Mouse (Mus musculus) liver, adult 2 months (tissue): ENCODE measurements around the gene Map1b. TPM values are rescaled to one million over a fixed set of nuclear protein-coding genes. Genes with fewer than 3 reads are reported as not detected.

Source experiments
- DNase-seq: peaks from one replicate; pipeline ENCODE4 v3.0.0-alpha.2; 2011; ENCODE audit warnings: low read depth, low spot score; ENCODE audit errors: extremely low read depth
- H3K27ac ChIP-seq: fragments of 200-500 bp; replicated peaks from 2 replicates; pipeline ENCODE4 v1.5.1; 2012; ENCODE audit warnings: low read depth, mild to moderate bottlenecking, control low read depth, inconsistent platforms, low read length; ENCODE audit not compliant: insufficient read depth
- H3K27me3 ChIP-seq: fragments of 200-500 bp; 2 replicates; pipeline ENCODE4 v1.6.1; 2012; ENCODE audit warnings: mild to moderate bottlenecking, moderate library complexity, low read length, inconsistent platforms; ENCODE audit not compliant: control insufficient read depth, insufficient read depth
- H3K36me3 ChIP-seq: fragments of 200-500 bp; 2 replicates; pipeline ENCODE4 v1.6.1; 2012; ENCODE audit warnings: low read length, inconsistent platforms; ENCODE audit not compliant: control insufficient read depth, insufficient read depth
- H3K4me1 ChIP-seq: fragments of 200-500 bp; 2 replicates; pipeline ENCODE4 v1.6.1; 2011; ENCODE audit warnings: low read length; ENCODE audit not compliant: control insufficient read depth, insufficient read depth
- H3K4me3 ChIP-seq: fragments of 200-500 bp; 2 replicates; pipeline ENCODE4 v1.5.1; 2011; ENCODE audit warnings: low read depth, mild to moderate bottlenecking, control low read depth, low read length, moderate library complexity; ENCODE audit not compliant: insufficient read depth
- H3K79me2 ChIP-seq: fragments of 200-500 bp; 2 replicates; pipeline ENCODE4 v1.6.1; 2012; ENCODE audit warnings: inconsistent platforms, mild to moderate bottlenecking, low read length, moderate library complexity; ENCODE audit not compliant: control insufficient read depth, insufficient read depth
- H3K9ac ChIP-seq: fragments of 200-500 bp; 2 replicates; pipeline ENCODE4 v1.6.1; 2012; ENCODE audit warnings: low read depth, mild to moderate bottlenecking, control low read depth, inconsistent platforms, low read length
- CTCF ChIP-seq: fragments of 200-500 bp; IDR thresholded peaks from 2 replicates; pipeline ENCODE4 v1.5.1; 2011; ENCODE audit warnings: low read depth, low read length, control low read depth
- POLR2A ChIP-seq: fragments of 200-500 bp; IDR thresholded peaks from 2 replicates; pipeline ENCODE4 v1.6.1; 2011; ENCODE audit warnings: low read length, control low read depth; ENCODE audit not compliant: insufficient read depth; ENCODE audit errors: extremely low read depth
- WGBS: fragments of 180-500 bp; shearing (Covaris S2); methylation state at CpG from one replicate; pipeline ENCODE4 v1.1.7; 2018; 5-methylcytosine and 5-hydroxymethylcytosine counted together
- polyA plus RNA-seq: library from polyadenylated mRNA; depleted of rRNA; stranded (reverse); fragments of >200 nt; gene quantifications from 2 replicates; pipeline ENCODE4 v1.2.3, GENCODE M21; 2012
- total RNA-seq: library from RNA; depleted of rRNA; stranded (reverse); fragments of >200 nt; gene quantifications from 2 replicates; pipeline ENCODE4 v1.2.3, GENCODE M21; 2014

Gene Map1b
- total and polyA plus RNA-seq, 2 experiments = 0.09 to 0.18 TPM

- WGBS = 91% methylated on average over 29 of the region's 29 CpGs
Observed at GRCm38 (mm10) chr13:99433068-99434008, 83.0 kb downstream of the Map1b start.

GRCm38 (mm10) chr13:99423581-99423980 lies 92.8 kb downstream of the Map1b start:
- H3K4me1 ChIP-seq = no peaks in the 10 kb centered on the region
- H3K27ac ChIP-seq = no peak overlapping the region
- no peaks in the 10 kb centered on the region; the same call in 1 of the 2 replicates for H3K27me3 ChIP-seq
- no peak overlapping the region for H3K9ac ChIP-seq
- H3K36me3 ChIP-seq = no peaks in the 10 kb centered on the region
- TF ChIP-seq POLR2A (no peak), CTCF (no peak)
- H3K4me3 ChIP-seq = no peak overlapping the region
- WGBS = 88% methylated on average over 13 of the region's 13 CpGs
- H3K79me2 ChIP-seq = no peaks in the 10 kb centered on the region
- DNase-seq = no peak

More at GRCm38 (mm10) chr13:99433068-99434008, 83.0 kb downstream of the Map1b start:
- Histone ChIP-seq H3K79me2 (no peaks in the 10 kb centered on the region), H3K4me1 (no peaks in the 10 kb centered on the region), H3K27ac (no peak overlapping the region), H3K9ac (no peak overlapping the region), H3K27me3 (no peaks in the 10 kb centered on the region), H3K36me3 (no peaks in the 10 kb centered on the region), H3K4me3 (no peak overlapping the region)
- DNase-seq = no peak
- TF ChIP-seq POLR2A = no peak
- TF ChIP-seq CTCF = no peak

DNA sequence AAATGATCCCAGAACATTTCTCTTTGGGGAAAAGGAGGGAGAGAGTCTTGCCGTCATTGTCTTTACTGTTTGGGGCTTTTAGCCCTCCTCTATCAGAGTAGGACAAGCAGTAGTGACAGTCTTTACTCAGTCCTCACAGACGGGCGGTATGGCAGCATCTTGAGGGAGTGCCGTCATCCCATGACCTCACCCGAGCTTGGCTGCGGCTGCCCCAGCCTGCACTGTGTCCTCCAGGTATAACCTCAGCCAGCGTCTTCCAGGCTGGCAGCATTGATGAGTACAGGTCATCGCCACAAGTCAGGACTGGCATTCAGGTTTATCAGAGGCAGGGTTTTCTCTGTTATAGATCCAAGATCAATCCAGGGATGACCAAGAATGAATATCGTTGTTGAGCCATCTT lies 99.7 kb downstream of the Map1b start:
- Histone ChIP-seq H3K4me3 (no peak overlapping the region), H3K79me2 (no peaks in the 10 kb centered on the region), H3K27ac (no peak overlapping the region), H3K4me1 (no peaks in the 10 kb centered on the region), H3K27me3 (no peaks in the 10 kb centered on the region), H3K9ac (no peak overlapping the region), H3K36me3 (peaks cover 14% of the 10 kb centered on the region; the same call in 1 of the 2 replicates)
- 81% methylated on average over 9 of the region's 9 CpGs for WGBS
- TF ChIP-seq POLR2A (no peak), CTCF (no peak)
- DNase-seq = no peak

GRCm38 (mm10) chr13:99414352-99414742 lies 102.0 kb downstream of the Map1b start:
- H3K4me1 ChIP-seq = no peaks in the 10 kb centered on the region
- H3K4me3 ChIP-seq = no peak overlapping the region
- H3K36me3 ChIP-seq = peaks cover 25% of the 10 kb centered on the region
- H3K27ac ChIP-seq = no peak overlapping the region
- TF ChIP-seq CTCF (no peak), POLR2A (no peak)
- 88% methylated on average over 10 of the region's 10 CpGs for WGBS
- DNase-seq = no peak
- no peaks in the 10 kb centered on the region for H3K27me3 ChIP-seq
- no peak overlapping the region for H3K9ac ChIP-seq
- no peaks in the 10 kb centered on the region for H3K79me2 ChIP-seq

DNA sequence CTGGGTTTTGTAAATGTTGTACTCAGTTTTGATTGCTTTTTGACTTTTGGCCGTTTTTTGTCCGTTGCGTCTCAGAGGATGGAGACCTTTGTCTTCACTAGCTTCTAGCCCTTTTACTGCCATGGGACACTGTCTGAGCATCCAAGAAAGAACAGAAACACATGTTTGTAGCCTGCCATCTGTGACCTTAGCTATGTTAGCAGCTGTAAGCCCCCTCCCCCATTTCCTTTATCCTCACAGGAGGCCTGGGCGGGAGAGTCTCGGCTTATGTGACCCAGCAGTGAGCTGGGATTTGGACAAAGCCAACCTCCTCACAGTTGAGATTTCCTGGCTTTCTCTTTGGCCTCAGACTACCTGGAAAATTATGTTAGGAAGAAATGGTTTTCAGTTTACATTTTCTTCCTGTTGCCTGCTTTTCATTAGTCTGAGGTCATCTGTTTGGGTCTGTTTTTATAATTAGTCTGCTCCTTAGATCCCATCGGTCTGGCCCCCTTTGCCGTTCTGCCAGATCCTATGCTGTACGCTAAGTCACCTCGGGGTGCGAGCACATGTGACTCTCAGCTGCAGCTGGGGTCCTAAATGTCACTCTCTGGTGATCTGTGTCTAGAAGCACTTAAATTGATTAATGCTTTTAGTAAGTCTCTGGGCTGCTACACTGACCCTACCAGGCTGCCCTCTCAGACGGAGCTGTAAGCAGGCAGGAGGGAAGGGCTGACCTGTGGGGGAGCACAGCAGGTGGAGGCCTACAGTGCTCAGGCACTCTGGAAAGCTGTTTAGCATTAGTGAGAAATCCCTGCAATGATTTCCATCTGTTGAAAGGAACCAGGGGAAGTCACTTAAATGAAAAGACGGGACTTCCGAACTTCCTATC lies 102.6 kb downstream of the Map1b start:
- Histone ChIP-seq H3K36me3 (peaks cover 28% of the 10 kb centered on the region), H3K9ac (no peak overlapping the region), H3K27me3 (no peaks in the 10 kb centered on the region), H3K27ac (no peak overlapping the region), H3K4me1 (no peaks in the 10 kb centered on the region), H3K4me3 (no peak overlapping the region), H3K79me2 (no peaks in the 10 kb centered on the region)
- 92% methylated on average over 13 of the region's 13 CpGs for WGBS
- DNase-seq = no peak
- TF ChIP-seq POLR2A (no peak), CTCF (no peak)
